Mouse (Mus musculus) erythroblast, embryonic 14.5 days (primary cell): ENCODE data around the gene St13.

Experiments used
- GATA1 ChIP-seq: IDR thresholded peaks from 2 replicates; pipeline ENCODE4 v1.6.1; 2012; ENCODE audit warnings: low read length, inconsistent platforms, mixed read lengths
- TAL1 ChIP-seq: IDR thresholded peaks from 3 replicates; pipeline ENCODE4 v1.6.1; 2012; ENCODE audit warnings: low read length, inconsistent platforms, mixed read lengths

DNA sequence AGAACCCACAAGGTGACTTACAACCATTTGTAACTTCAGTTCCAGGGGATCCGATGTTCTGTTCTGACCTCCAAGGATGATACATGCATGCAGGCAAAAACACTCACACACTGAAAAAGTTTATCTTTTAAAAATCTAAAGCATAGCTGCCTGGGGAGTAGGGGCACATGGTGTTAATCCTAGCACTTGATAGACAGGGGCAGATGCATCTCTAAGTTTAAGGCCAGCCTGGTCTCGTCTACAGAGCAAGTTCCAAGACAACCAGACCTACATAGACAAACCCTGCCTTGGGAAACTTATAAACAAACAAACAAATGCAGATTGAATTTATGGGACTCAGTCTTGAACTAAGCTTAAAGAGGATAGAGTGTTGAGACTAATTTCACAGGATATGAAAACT is 21.0 kb downstream of the St13 start:
- TF ChIP-seq GATA1 (no peak), TAL1 (no peak)
